Mouse (Mus musculus): ENCODE results near the gene Ache.

- peak; percentile 33; the same call in 1 of the 2 replicates for TF ChIP-seq CTCF (IDR thresholded peaks at IDR 0.05; ENCODE audit: control insufficient read depth, insufficient read depth, low read length)
- TF ChIP-seq POLR2A (IDR thresholded peaks at IDR 0.05; ENCODE audit: borderline replicate concordance, control insufficient read depth, low read depth, low read length), result peak; percentile 44; the same call in 1 of the 2 replicates
These were observed 1.7 kb downstream of the Ache start for GRCm38 (mm10) chr5:137288999-137289470.
